Mouse (Mus musculus): Measurements from ENCODE around the gene Igf1r. TPM values are rescaled to one million over a fixed set of nuclear protein-coding genes. Genes with fewer than 3 reads are reported as not detected.

Igf1r gene
- polyA plus RNA-seq, 1 experiment from 2014 or later = 21.0 TPM

- H3K4me3 ChIP-seq (replicated peaks; ENCODE audit: low read length) = no peak overlapping the region
- H3K4me2 ChIP-seq (replicated peaks) = no peak overlapping the region
- no peaks in the 10 kb centered on the region for H3K4me1 ChIP-seq (replicated peaks; ENCODE audit: control insufficient read depth, insufficient read depth, low read length)
- WGBS = 54% methylated on average over 2 of the region's 2 CpGs
- no peak for DNase-seq (ENCODE audit: low spot score)
- H3K36me3 ChIP-seq (replicated peaks; ENCODE audit: control insufficient read depth, insufficient read depth) = no peaks in the 10 kb centered on the region
- H3K27ac ChIP-seq = no peak overlapping the region
- H3K9ac ChIP-seq = no peak overlapping the region
- H3K27me3 ChIP-seq (ENCODE audit: control insufficient read depth, insufficient read depth, low read length) = no peaks in the 10 kb centered on the region
- no peaks in the 10 kb centered on the region for H3K9me3 ChIP-seq (ENCODE audit: control insufficient read depth, low read length)
- no peak for ATAC-seq (ENCODE audit: low FRiP score)
These were observed 28.4 kb upstream of the Igf1r start for GRCm38 (mm10) chr7:67924215-67924614.

GRCm38 (mm10) chr7:67930132-67930531 lies 22.5 kb upstream of the Igf1r start:
- Histone ChIP-seq H3K27me3 (ENCODE audit: control insufficient read depth, insufficient read depth, low read length) (no peaks in the 10 kb centered on the region), H3K4me2 (replicated peaks) (no peak overlapping the region), H3K9ac (no peak overlapping the region), H3K9me3 (ENCODE audit: control insufficient read depth, low read length) (no peaks in the 10 kb centered on the region), H3K27ac (no peak overlapping the region), H3K4me3 (replicated peaks; ENCODE audit: low read length) (no peak overlapping the region), H3K36me3 (replicated peaks; ENCODE audit: control insufficient read depth, insufficient read depth) (no peaks in the 10 kb centered on the region), H3K4me1 (replicated peaks; ENCODE audit: control insufficient read depth, insufficient read depth, low read length) (no peaks in the 10 kb centered on the region)
- ATAC-seq (ENCODE audit: low FRiP score) (no peak), DNase-seq (ENCODE audit: low spot score) (no peak)
- WGBS = 91% methylated on average over 3 of the region's 3 CpGs

GRCm38 (mm10) chr7:67936801-67937200 lies 15.8 kb upstream of the Igf1r start:
- Histone ChIP-seq H3K27me3 (ENCODE audit: control insufficient read depth, insufficient read depth, low read length) (no peaks in the 10 kb centered on the region), H3K9ac (no peak overlapping the region), H3K4me1 (replicated peaks; ENCODE audit: control insufficient read depth, insufficient read depth, low read length) (no peaks in the 10 kb centered on the region), H3K4me3 (replicated peaks; ENCODE audit: low read length) (no peak overlapping the region), H3K9me3 (ENCODE audit: control insufficient read depth, low read length) (no peaks in the 10 kb centered on the region), H3K4me2 (replicated peaks) (no peak overlapping the region), H3K27ac (no peak overlapping the region), H3K36me3 (replicated peaks; ENCODE audit: control insufficient read depth, insufficient read depth) (no peaks in the 10 kb centered on the region)
- no peak for ATAC-seq (ENCODE audit: low FRiP score)
- DNase-seq (ENCODE audit: low spot score) = no peak
- 84% methylated on average over 7 of the region's 7 CpGs for WGBS

- Histone ChIP-seq H3K27me3 (ENCODE audit: control insufficient read depth, insufficient read depth, low read length) (0 out of 2 replicates have a peak, but pooled peaks cover 1% of the 10 kb centered on the region), H3K4me3 (replicated peaks; ENCODE audit: low read length) (no peak overlapping the region), H3K9me3 (ENCODE audit: control insufficient read depth, low read length) (no peaks in the 10 kb centered on the region), H3K27ac (no peak overlapping the region), H3K9ac (no peak overlapping the region), H3K4me1 (replicated peaks; ENCODE audit: control insufficient read depth, insufficient read depth, low read length) (no peaks in the 10 kb centered on the region), H3K4me2 (replicated peaks) (no peak overlapping the region), H3K36me3 (replicated peaks; ENCODE audit: control insufficient read depth, insufficient read depth) (no peaks in the 10 kb centered on the region)
- DNase-seq (ENCODE audit: low spot score) = no peak
- ATAC-seq (ENCODE audit: low FRiP score) = no peak
- WGBS = 88% methylated on average over 9 of the region's 9 CpGs
These were observed 8.8 kb upstream of the Igf1r start for GRCm38 (mm10) chr7:67943805-67944204.

GRCm38 (mm10) chr7:67946901-67947300 lies 5.7 kb upstream of the Igf1r start:
- ATAC-seq (ENCODE audit: low FRiP score) (no peak), DNase-seq (ENCODE audit: low spot score) (no peak)
- Histone ChIP-seq H3K4me2 (replicated peaks) (no peak overlapping the region), H3K4me1 (replicated peaks; ENCODE audit: control insufficient read depth, insufficient read depth, low read length) (no peaks in the 10 kb centered on the region), H3K36me3 (replicated peaks; ENCODE audit: control insufficient read depth, insufficient read depth) (no peaks in the 10 kb centered on the region), H3K9me3 (ENCODE audit: control insufficient read depth, low read length) (no peaks in the 10 kb centered on the region), H3K9ac (no peak overlapping the region), H3K27ac (no peak overlapping the region), H3K4me3 (replicated peaks; ENCODE audit: low read length) (no peak overlapping the region), H3K27me3 (ENCODE audit: control insufficient read depth, insufficient read depth, low read length) (0 out of 2 replicates have a peak, but pooled peaks cover 3% of the 10 kb centered on the region)
- WGBS = 73% methylated on average over 1 of the region's 1 CpGs

- H3K4me2 ChIP-seq (replicated peaks) = peak overlapping the region; percentile 95
- H3K36me3 ChIP-seq (replicated peaks; ENCODE audit: control insufficient read depth, insufficient read depth) = no peaks in the 10 kb centered on the region
- 0 out of 2 replicates have a peak, but pooled peaks cover 3% of the 10 kb centered on the region for H3K27me3 ChIP-seq (ENCODE audit: control insufficient read depth, insufficient read depth, low read length)
- no peaks in the 10 kb centered on the region for H3K9me3 ChIP-seq (ENCODE audit: control insufficient read depth, low read length)
- peak; percentile 70 for DNase-seq (ENCODE audit: low spot score)
- WGBS = under 1% methylated on average over 24 of the region's 24 CpGs
- peak overlapping the region; percentile 92 for H3K9ac ChIP-seq
- H3K27ac ChIP-seq = peak overlapping the region; percentile 99
- peaks cover 17% of the 10 kb centered on the region for H3K4me1 ChIP-seq (replicated peaks; ENCODE audit: control insufficient read depth, insufficient read depth, low read length)
- ATAC-seq (ENCODE audit: low FRiP score) = no peak
- H3K4me3 ChIP-seq (replicated peaks; ENCODE audit: low read length) = peak overlapping the region; percentile 77
These were observed 2.2 kb upstream of the Igf1r start for GRCm38 (mm10) chr7:67950346-67950814.

GRCm38 (mm10) chr7:67950815-67951531 lies 1.7 kb upstream of the Igf1r start:
- Histone ChIP-seq H3K36me3 (replicated peaks; ENCODE audit: control insufficient read depth, insufficient read depth) (no peaks in the 10 kb centered on the region), H3K27me3 (ENCODE audit: control insufficient read depth, insufficient read depth, low read length) (0 out of 2 replicates have a peak, but pooled peaks cover 3% of the 10 kb centered on the region), H3K27ac (peak overlapping the region; percentile 99), H3K4me2 (replicated peaks) (peak overlapping the region; percentile 95), H3K4me3 (replicated peaks; ENCODE audit: low read length) (peak overlapping the region; percentile 77), H3K9me3 (ENCODE audit: control insufficient read depth, low read length) (no peaks in the 10 kb centered on the region), H3K9ac (peak overlapping the region; percentile 92), H3K4me1 (replicated peaks; ENCODE audit: control insufficient read depth, insufficient read depth, low read length) (peaks cover 22% of the 10 kb centered on the region)
- under 1% methylated on average over 47 of the region's 71 CpGs for WGBS
- peak; percentile 82 for ATAC-seq (ENCODE audit: low FRiP score)
- peak; percentile 81 for DNase-seq (ENCODE audit: low spot score)

GRCm38 (mm10) chr7:67951532-67952035 lies 1.0 kb upstream of the Igf1r start:
- peak; percentile 85 for ATAC-seq (ENCODE audit: low FRiP score)
- Histone ChIP-seq H3K4me2 (replicated peaks) (peak overlapping the region; percentile 95), H3K4me3 (replicated peaks; ENCODE audit: low read length) (peak overlapping the region; percentile 77), H3K9ac (peak overlapping the region; percentile 92), H3K9me3 (ENCODE audit: control insufficient read depth, low read length) (no peaks in the 10 kb centered on the region), H3K4me1 (replicated peaks; ENCODE audit: control insufficient read depth, insufficient read depth, low read length) (peaks cover 28% of the 10 kb centered on the region), H3K27ac (peak overlapping the region; percentile 99), H3K27me3 (ENCODE audit: control insufficient read depth, insufficient read depth, low read length) (0 out of 2 replicates have a peak, but pooled peaks cover 3% of the 10 kb centered on the region), H3K36me3 (replicated peaks; ENCODE audit: control insufficient read depth, insufficient read depth) (no peaks in the 10 kb centered on the region)
- DNase-seq (ENCODE audit: low spot score) = peak; percentile 99
- WGBS = 2% methylated on average over 41 of the region's 73 CpGs

GRCm38 (mm10) chr7:67952036-67952681 lies 468 bp upstream of the Igf1r start:
- Histone ChIP-seq H3K4me3 (replicated peaks; ENCODE audit: low read length) (peak overlapping the region; percentile 77), H3K27ac (peak overlapping the region; percentile 99), H3K36me3 (replicated peaks; ENCODE audit: control insufficient read depth, insufficient read depth) (no peaks in the 10 kb centered on the region), H3K9ac (peak overlapping the region; percentile 92), H3K27me3 (ENCODE audit: control insufficient read depth, insufficient read depth, low read length) (0 out of 2 replicates have a peak, but pooled peaks cover 3% of the 10 kb centered on the region), H3K4me1 (replicated peaks; ENCODE audit: control insufficient read depth, insufficient read depth, low read length) (peaks cover 29% of the 10 kb centered on the region), H3K4me2 (replicated peaks) (peak overlapping the region; percentile 95), H3K9me3 (ENCODE audit: control insufficient read depth, low read length) (no peaks in the 10 kb centered on the region)
- under 1% methylated on average over 72 of the region's 91 CpGs for WGBS
- DNase-seq (ENCODE audit: low spot score) (peak; percentile 76), ATAC-seq (ENCODE audit: low FRiP score) (peak; percentile 32)
